Mouse (Mus musculus): ENCODE data around the gene Spopl.

GRCm38 (mm10) chr2:23562898-23563297 lies 9.0 kb downstream of the Spopl start:
- TF ChIP-seq CTCF (IDR thresholded peaks at IDR 0.05; ENCODE audit: borderline replicate concordance, insufficient read depth, low read length), result no peak
- no peak for TF ChIP-seq POLR2A (IDR thresholded peaks at IDR 0.05; ENCODE audit: low read depth, low read length)
